Mouse (Mus musculus): Measurements from ENCODE around the gene Prl. TPM values are rescaled to one million over a fixed set of nuclear protein-coding genes. Genes with fewer than 3 reads are reported as not detected.

The Prl gene
- not detected for total RNA-seq (2023)

GRCm38 (mm10) chr13:27057270-27057669, at the start of gene Prl:
Gene Prl, plus strand, starts transcription at chr13:27057570.

GRCm38 (mm10) chr13:27093890-27094289, 36.5 kb downstream of the Prl start, which contains the start of gene Prl3d1:
Gene Prl3d1, plus strand, starts transcription at chr13:27094190.

Other genes with a start within 250 kb of the Prl start
- not detected for gene Prl3d1, start 36.6 kb downstream of the Prl start, total RNA-seq (2023)
- not detected for gene Prl3d2, start 64.1 kb downstream of the Prl start, total RNA-seq (2023)
- not detected for gene Prl3d3, start 99.2 kb downstream of the Prl start, total RNA-seq (2023)
- not detected for gene Prl3c1, start 139.1 kb downstream of the Prl start, total RNA-seq (2023)
- not detected for gene Prl3b1, start 184.3 kb downstream of the Prl start, total RNA-seq (2023)
- not detected for gene Prl3a1, start 201.9 kb downstream of the Prl start, total RNA-seq (2023)

All from monocyte, adult 59 days (primary cell).